Mouse (Mus musculus) layer of hippocampus, adult 11-12 months (tissue): Measurements from ENCODE around the gene Ikzf4.

ENCODE experiments used
- DNase-seq: peaks from one replicate; pipeline ENCODE4 v3.0.0; 2022; ENCODE audit warnings: low spot score

Ikzf4 gene

DNA sequence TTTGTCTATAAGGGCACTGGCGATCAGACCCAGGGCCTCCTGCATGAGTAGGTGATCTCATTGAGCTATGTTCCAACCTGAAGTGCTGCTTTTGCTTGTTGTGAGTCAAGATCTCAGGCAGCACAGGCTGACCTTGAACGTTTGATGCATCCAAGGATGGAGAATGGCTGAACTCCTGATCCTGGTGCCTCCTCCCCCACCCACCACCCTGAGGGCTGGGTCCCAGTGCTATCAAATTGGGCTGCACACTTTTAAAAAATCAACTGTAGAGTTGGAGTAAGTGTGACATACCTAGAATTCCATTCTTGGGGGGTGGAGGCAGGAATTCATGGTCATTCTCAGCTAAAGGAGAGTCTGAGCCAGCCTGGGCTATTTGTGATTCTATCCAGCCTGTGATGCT is 39.3 kb downstream of the Ikzf4 start:
- DNase-seq: no peak

DNA sequence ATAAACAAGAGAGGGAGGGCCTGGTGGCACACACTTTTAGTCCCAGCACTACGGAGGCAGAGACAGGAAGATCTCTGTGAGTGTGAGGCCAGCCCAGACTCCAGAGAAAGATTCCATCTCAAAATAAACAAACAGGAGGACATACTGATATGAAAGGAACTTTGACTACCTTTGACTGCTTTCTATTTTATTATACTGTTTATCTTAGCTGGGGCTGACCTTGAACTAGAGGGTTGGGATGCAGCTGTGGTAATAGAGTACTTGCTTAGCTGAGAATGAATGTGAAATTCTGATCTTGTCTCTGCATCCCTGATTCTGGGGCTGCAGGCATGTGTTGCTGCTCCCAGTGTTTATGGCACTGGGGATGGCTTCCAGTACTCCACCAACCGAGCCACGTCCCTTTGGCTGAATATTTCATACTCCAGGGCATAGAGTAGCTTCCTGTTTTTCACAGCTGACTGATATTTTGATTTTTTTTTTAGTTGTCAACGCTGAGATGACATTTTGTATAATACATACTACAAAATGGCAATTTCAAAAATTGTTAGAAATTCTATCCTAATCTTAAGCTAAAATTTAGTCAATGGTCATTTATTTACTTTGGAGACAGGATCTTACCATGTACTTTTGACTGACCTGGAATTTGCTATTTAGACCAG is 43.2 kb downstream of the Ikzf4 start:
- DNase-seq: no peak

DNA sequence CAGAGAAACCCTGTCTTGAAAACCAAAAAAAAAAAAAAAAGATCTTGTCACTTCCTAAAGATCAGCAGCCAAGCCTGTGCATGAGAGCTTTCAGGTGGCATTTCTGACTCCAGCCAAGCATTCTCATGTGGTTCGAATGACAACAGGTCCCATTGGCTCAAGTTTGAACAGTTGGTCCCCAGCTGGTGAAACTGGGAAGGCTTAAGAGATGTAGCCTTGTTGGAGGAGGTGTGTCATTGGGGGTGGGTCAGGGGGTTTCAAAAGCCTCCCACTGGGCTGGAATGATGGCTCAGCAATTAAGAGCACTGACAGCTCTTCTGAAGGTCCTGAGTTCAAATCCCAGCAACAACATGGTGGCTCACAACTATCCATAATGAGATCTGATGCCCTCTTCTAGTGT is 44.3 kb downstream of the Ikzf4 start:
- no peak for DNase-seq

DNA sequence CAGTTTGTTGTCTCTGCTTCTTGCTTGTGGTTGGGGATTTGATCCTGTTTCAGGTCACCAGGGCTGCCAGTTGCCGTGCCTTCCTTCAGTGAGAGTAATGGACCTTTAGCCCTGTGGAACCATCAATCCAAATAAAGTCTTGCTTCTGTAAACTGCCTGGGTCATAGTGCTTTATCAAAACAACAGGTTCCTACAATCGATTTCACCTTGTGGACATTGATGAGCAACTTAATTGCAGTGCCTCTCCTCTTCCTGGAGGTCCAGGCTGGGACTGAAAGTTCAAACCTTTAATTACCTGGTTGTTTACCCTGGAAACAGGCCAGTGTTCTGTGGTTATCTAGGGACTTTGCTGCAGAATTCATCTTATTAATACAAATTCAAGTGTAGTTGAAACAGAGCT is 47.3 kb downstream of the Ikzf4 start:
- DNase-seq: no peak

DNA sequence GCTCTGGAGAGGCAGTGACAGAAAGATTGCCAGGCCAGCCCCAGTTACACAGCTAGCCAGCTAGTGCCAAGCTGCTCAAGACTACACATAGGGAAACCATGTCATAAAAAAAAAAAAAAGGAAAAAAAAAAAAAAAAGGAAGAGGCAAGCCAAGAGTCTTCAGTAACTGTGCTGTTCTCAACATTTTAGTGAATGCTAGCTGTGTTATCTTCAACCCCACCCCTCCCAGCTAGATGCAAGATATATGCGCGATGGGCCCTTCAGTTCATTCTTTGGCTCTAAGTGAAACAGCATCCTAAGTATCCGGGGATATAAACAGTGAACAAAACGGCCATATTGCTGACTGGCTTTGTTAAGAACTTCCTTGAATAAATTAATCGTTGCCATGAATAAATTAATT is 53.0 kb downstream of the Ikzf4 start:
- DNase-seq: no peak

DNA sequence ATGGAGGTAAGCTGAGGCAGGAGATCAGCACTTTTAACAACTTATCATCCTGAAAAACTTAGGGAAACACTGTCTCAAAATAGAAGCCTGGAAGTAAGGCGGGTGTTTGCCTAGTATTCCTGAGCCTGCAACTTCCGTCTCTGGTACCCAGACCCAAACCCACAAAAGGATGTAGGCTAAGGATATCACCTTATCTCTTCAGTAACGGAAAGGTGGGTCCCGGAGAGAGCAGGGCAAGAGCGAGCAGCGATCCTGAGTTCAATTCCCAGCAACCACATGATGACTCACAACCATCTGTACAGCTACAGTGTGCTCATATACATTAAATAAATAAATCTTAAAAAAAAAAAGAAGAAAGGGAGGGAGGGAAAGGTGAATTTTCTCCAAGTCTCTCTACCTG is 54.4 kb downstream of the Ikzf4 start:
- no peak for DNase-seq

DNA sequence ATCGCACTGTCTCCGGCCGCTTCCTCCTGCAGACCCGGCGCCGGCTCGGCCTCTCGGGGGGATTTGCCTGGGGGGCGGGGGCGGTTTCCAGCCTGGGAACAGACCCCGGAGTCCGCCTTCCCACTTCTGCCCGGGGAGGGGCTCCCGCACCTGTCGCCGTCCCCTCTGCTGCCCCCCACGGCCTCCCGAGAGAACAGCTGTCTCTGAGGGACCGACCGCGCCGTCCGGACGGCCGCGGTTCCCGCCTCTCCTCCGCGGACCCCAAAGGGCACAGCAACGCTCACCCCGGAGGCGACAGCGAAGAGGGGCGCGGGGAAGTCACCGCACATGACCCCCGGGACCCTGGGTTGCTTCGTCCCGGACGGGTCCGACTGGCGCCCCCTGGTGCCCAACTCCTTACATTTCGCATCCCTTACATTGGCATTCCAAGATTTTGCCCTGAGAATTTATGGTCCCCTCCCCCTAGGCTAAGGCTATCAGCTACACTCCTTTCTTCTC is 55.5 kb downstream of the Ikzf4 start:
- peak; percentile 44 for DNase-seq

DNA sequence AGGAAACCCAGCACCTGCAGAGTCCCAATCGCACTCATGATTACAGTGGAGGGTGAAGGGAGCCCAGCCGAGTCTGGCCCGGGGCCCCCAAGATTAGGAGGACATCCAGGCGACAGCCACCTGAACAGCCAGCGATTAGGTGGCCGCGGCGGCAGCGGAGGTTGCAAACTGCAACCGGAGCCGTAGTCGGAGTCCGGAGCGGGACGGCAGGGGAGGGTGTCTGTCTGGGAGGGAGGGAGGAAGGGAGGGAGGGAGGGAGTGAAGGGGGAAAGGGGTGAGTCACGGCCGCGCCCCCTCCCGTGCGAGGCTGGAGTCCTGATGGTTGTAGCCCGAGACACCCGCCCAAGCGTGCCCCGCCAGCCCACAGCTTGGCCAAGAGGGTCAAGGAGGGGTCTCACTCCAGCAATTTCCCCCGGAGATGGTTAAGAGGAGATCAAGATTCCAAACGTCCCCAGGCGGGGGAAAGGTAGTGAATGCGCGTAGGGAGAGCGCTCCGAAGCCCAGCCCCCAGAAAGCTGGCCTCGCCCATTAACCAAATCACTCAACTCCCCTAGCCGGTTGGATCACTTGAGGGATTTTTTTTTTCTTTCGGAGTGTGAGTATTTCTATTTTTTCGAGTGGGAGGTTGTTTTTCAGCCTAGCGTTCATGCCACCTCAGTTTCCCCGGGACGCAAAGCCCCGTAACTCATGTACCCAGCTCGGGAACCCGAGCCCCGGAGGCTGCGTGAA is 56.2 kb downstream of the Ikzf4 start, which contains the start of gene Erbb3:
Gene Erbb3 (minus strand): TSS at position 189 of the 729 bp plus-strand sequence.
- no peak for DNase-seq

DNA sequence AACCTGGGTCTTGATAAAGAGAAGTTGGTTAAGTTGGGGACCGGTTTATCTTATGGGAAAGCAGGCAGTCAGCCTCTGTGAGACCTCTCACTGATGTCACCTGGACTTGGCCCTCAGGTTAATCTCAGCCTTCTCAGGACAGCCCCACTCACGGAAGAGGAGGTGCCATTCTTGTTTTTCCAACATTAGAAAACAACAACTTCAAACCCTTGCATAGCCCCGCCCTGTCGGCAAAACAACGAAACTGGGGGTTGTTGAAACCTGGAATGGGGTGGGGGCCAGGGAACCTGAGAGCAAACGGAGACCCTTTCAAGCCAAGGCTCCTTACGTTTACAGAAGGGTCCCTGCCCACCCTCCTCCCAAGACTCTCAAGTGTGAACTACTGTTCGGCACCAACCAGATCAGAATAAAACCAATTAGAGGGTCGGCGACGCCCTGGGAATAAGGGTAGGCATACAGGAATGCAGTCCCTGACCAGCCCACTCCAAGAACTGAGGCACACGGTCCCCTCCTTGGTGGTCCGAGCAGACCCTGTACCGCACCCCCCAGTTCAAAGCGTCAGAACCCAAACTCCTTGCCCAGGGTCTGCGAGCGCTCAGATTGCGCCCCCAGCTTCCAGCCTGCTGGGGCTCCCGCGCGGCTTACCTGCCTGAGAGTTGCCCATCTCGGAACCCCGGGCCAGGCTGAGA is 56.9 kb downstream of the Ikzf4 start:
- no peak for DNase-seq

DNA sequence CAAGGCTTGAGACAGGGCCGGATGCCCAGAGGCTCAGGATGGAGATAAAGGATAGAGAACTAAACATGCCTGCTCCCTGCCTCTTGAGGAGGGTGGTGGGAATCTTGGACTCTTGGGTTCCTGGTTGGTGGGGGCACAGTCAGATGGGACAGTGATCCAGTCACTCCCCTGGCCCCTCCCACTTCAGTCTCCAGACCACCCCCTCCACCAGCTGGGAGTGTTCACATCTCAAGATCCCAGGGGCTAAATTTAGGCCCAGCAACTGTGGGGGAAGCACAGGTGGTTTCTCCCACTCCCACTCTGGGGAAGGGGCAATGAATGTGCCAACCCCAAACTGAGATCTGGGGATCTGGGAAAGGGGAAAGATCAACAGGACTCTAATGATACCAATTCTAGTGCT is 57.7 kb downstream of the Ikzf4 start:
- no peak for DNase-seq

DNA sequence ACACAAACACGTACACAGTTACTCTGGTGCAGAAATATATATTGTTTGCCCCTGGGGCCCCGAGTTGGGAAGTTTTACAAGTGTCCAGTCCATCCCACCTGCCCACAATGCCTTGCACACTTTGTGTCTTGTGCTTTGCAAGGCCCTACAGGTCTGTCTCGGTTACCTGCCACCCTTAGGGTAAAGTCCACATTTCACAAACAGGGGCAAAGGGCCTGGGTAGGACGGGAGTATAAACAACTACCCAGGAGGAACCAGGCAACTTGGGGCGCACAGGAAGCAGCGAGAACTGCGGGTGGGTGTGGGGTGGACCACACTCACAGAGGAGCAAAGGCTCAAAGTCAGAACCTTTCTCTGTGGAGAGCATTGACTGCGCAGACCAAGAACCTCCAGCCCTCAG is 58.1 kb downstream of the Ikzf4 start:
- no peak for DNase-seq

DNA sequence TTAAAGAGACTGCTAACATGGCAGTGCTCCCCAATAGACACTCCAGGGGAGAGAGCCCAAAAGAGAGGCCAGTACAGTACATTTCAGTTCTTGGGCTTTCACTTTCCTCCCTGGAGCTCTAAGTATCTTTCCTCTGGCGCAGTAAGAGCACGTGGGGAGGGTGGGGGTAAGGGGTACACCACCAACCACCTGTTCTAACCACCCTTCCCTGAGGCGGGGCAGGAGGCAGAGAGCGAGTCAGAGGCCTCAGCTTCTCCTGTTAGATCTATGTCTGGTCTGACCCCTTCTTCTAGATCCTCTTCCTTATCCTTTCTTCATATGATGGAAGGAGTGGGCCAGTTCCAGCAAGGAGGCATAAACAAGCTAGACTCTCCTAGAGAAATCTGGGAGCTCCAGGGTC is 58.7 kb downstream of the Ikzf4 start:
- DNase-seq: no peak

DNA sequence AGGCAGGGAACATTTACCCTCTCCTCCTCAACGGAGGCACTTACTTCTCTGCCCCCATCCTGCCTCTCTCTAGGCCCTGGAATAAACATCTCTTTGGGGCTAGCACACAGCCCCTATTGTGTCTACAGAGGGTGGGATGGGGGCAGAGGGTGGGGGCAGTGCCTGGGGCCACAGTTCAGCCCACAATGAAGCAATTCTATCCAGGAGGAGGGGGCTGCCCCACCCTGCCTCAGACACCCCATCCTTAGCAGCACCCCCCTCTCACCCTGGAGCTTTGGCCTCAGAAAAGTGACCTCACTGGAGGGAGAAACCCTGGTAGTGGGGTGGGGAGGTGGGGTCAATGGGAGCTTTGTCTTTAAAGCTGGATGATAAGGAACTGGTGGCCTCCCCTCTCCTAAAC is 59.2 kb downstream of the Ikzf4 start:
- peak; percentile 56 for DNase-seq

DNA sequence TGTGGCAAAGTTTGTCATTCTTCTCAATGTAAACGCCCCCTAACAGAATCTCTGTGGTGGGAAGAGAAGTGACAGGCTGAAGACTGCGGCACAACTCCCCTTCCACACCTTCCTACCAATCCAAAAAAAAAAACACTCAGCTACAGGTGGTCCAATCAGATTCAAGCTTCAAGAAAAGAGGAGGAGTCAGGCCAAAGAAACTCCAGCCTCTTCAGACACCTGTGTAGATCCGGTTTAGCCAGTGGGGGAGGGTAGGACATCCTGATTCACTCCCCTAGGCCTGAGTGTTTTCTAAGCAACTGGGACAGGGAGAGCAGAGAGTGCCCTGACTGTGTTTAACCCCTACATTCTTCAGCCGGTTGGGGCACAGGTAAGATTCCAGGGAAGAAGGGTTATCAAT is 61.4 kb downstream of the Ikzf4 start:
- DNase-seq: no peak

DNA sequence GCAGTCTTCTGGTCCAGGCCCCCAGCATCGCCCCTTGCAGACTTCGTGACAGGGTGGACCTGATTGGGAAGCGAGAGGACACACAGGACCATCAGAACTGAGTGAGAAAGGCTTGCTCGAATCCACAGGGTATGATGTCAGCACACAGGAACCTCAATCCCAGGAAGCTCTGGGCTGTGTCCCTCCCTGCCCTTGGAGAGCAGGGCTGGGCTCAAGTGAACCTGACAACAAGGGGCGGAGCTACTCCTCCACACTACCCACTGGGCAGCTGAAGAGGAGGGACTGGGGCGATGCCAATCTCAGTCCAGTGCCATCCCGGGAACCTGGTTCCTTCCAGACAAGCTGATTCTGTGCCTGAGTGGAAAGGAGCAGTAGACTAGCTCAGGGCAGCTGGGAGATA is 62.1 kb downstream of the Ikzf4 start:
- DNase-seq: peak; percentile 47
